Mouse (Mus musculus) kidney, postnatal 0 days (tissue): ENCODE data around the gene Rab25. TPM values are rescaled to one million over a fixed set of nuclear protein-coding genes. Genes with fewer than 3 reads are reported as not detected.

Experiments used
- ATAC-seq: fragments of 200-750 bp; cut with Nextera tagmentation; replicated peaks from 2 replicates; pipeline ENCODE4 v1.8.0; 2017; ENCODE audit warnings: low read depth, moderate number of reproducible peaks, moderate TSS enrichment, moderate library complexity; ENCODE audit not compliant: low FRiP score
- DNase-seq: peaks from one replicate; pipeline ENCODE4 v3.0.0-alpha.2; 2016; ENCODE audit warnings: low spot score
- H3K27ac ChIP-seq: fragments of 300-500 bp; sonication (generic); 2 replicates; pipeline ENCODE4 v1.5.1; 2014; ENCODE audit warnings: mild to moderate bottlenecking
- H3K27me3 ChIP-seq: fragments of 300-500 bp; sonication (generic); 2 replicates; pipeline ENCODE4 v1.6.1; 2014; ENCODE audit warnings: low read length, mixed read lengths; ENCODE audit not compliant: insufficient read depth
- H3K36me3 ChIP-seq: fragments of 300-500 bp; sonication (generic); 2 replicates; pipeline ENCODE4 v1.6.1; 2014; ENCODE audit warnings: low read length, mixed read lengths; ENCODE audit not compliant: insufficient read depth
- H3K4me1 ChIP-seq: fragments of 300-500 bp; sonication (generic); replicated peaks from 2 replicates; pipeline ENCODE4 v1.6.1; 2014; ENCODE audit warnings: antibody characterized with exemption, low read length, mixed read lengths; ENCODE audit not compliant: insufficient read depth
- H3K4me2 ChIP-seq: fragments of 300-500 bp; sonication (generic); 2 replicates; pipeline ENCODE4 v1.6.1; 2014; ENCODE audit warnings: mild to moderate bottlenecking, low read length, moderate library complexity, mixed read lengths
- H3K4me3 ChIP-seq: fragments of 300-500 bp; sonication (generic); replicated peaks from 2 replicates; pipeline ENCODE4 v1.5.1; 2014; ENCODE audit warnings: low read depth, low read length
- H3K9ac ChIP-seq: fragments of 300-500 bp; sonication (generic); 2 replicates; pipeline ENCODE4 v1.6.1; 2014; ENCODE audit warnings: low read depth, low read length
- H3K9me3 ChIP-seq: fragments of 300-500 bp; sonication (generic); replicated peaks from 2 replicates; pipeline ENCODE4 v1.6.1; 2016; ENCODE audit warnings: low read length, inconsistent platforms, mixed read lengths
- CTCF ChIP-seq: IDR thresholded peaks from 2 replicates; pipeline ENCODE4 v1.5.1; 2016; ENCODE audit warnings: antibody characterized with exemption, low read depth, mild to moderate bottlenecking, moderate library complexity
- WGBS: fragments of 180-500 bp; shearing (Covaris S2); extraction: QIAGEN DNeasy Blood & Tissue Kit; methylation state at CpG from one replicate; pipeline ENCODE4 v1.1.7; 2014; 5-methylcytosine and 5-hydroxymethylcytosine counted together
- polyA plus RNA-seq: library from polyadenylated mRNA; unstranded; fragments of >200 nt; fragmentation: Nextera tagmentation; extraction: Ambion mirVana; gene quantifications from 2 replicates; pipeline ENCODE4 v1.2.1, GENCODE M21; 2015

Gene Rab25
- polyA plus RNA-seq, 1 experiment from 2014 or later: 28.9 TPM

DNA sequence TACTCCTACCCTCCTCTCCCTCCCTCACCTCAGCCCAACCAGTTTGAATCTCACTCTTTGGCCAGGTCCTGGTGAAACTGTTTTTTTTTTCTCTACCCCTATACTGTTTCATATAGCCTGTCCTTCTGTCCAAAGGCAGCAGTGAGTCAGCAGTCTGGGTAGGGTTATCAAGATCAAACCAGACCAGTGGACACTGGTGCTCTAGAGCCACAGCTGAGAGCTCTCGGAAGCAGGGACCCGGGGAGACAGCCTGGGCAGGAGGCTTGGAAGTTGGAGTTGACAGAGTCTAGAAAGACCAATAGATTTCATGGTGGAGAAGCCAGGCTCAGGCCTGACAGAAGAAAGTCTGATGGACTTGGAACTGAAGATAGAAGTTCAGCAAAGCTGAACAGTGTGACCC lies 20.5 kb upstream of the Rab25 start:
- ATAC-seq (no peak), DNase-seq (no peak)
- Histone ChIP-seq H3K27me3 (no peaks in the 10 kb centered on the region), H3K4me3 (no peak overlapping the region), H3K4me2 (no peak overlapping the region), H3K36me3 (peaks cover 54% of the 10 kb centered on the region), H3K27ac (no peak overlapping the region), H3K9me3 (no peaks in the 10 kb centered on the region), H3K4me1 (no peaks in the 10 kb centered on the region), H3K9ac (no peak overlapping the region)
- no peak for TF ChIP-seq CTCF
- WGBS: 95% methylated on average over 2 of the region's 2 CpGs

DNA sequence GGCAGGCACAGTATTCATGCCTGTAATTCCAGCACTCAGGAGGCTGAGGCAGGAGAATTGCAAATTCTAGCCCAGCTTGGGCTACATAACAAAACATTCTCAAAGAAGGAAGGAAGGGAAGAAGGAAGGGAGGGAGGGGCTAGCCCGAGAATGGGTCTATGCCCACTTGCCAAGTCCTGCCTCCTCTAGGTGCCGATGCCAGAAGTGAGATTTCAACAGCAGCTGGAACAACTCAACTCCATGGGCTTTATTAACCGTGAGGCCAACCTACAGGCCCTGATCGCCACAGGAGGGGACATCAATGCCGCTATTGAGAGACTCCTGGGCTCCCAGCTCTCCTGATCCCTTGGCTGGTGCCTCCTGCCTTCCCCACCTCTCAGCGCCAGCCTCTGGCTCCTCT lies 19.8 kb upstream of the Rab25 start:
- Histone ChIP-seq H3K36me3 (peaks cover 58% of the 10 kb centered on the region), H3K27me3 (no peaks in the 10 kb centered on the region), H3K4me2 (no peak overlapping the region), H3K4me3 (no peak overlapping the region), H3K9me3 (no peaks in the 10 kb centered on the region), H3K27ac (no peak overlapping the region), H3K9ac (no peak overlapping the region), H3K4me1 (no peaks in the 10 kb centered on the region; the same call in 1 of the 2 replicates)
- no peak for DNase-seq
- WGBS: 83% methylated on average over 6 of the region's 6 CpGs
- no peak for TF ChIP-seq CTCF
- no peak for ATAC-seq

DNA sequence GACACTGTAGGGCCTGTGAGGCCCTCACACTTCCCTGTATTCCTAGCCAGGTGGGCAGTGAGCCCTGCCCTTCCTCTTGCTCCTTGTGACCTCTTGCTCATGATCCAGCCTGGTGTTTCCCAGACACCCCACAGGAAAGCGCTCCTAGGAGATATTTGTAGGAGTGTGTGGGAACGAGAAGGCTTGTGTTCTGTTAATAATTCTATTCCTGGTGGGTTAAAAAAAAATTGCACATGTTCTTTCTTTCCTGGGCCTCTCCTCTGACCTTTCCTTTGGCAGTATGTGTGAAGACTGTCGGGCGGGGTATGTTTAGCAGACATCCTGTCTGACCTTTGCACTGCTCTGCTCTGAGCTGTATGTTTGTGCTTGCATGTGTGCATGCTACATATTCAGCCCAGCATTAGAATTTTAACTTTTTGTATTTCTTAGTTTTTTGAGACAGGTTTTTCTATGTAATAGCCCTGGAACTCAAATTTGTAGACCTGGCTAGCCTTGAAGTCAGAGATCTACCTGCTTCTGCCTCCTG lies 18.5 kb upstream of the Rab25 start:
- no peaks in the 10 kb centered on the region for H3K9me3 ChIP-seq
- no peak for TF ChIP-seq CTCF
- peaks cover 7% of the 10 kb centered on the region; the same call in 1 of the 2 replicates for H3K4me1 ChIP-seq
- H3K9ac ChIP-seq: no peak overlapping the region
- no peak for ATAC-seq
- 77% methylated on average over 4 of the region's 4 CpGs for WGBS
- H3K27ac ChIP-seq: 0 out of 2 replicates have a peak overlapping the region, but pooled peaks have one; percentile 5
- H3K4me3 ChIP-seq: no peak overlapping the region
- H3K4me2 ChIP-seq: no peak overlapping the region
- no peaks in the 10 kb centered on the region for H3K27me3 ChIP-seq
- DNase-seq: no peak
- peaks cover 62% of the 10 kb centered on the region for H3K36me3 ChIP-seq

DNA sequence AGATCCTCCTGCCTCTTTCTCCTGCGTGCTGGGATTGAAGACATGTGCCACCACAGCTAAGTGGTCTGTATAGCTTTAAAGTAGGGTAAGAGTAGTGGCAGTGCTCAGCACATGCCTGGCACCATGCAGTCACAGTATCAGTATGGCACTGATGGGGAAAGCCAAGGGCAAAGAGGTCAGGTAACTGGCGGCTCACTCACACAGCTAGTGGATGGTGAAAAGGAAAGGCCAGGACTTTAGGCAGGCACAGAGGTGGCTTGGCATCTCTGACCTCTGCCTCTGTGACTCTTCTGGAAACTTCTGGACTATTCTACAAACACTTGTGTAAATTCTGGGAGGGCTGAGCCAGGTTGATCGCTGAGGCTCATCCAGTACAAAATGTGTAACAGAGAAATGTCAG lies 18.0 kb upstream of the Rab25 start:
- peaks cover 7% of the 10 kb centered on the region; the same call in 1 of the 2 replicates for H3K4me1 ChIP-seq
- no peak overlapping the region for H3K4me2 ChIP-seq
- H3K27ac ChIP-seq: 0 out of 2 replicates have a peak overlapping the region, but pooled peaks have one; percentile 5
- no peaks in the 10 kb centered on the region for H3K9me3 ChIP-seq
- DNase-seq (no peak), ATAC-seq (no peak)
- peaks cover 62% of the 10 kb centered on the region for H3K36me3 ChIP-seq
- no peak overlapping the region for H3K9ac ChIP-seq
- TF ChIP-seq CTCF: no peak
- no peaks in the 10 kb centered on the region for H3K27me3 ChIP-seq
- WGBS: 90% methylated on average over 3 of the region's 3 CpGs
- H3K4me3 ChIP-seq: no peak overlapping the region

DNA sequence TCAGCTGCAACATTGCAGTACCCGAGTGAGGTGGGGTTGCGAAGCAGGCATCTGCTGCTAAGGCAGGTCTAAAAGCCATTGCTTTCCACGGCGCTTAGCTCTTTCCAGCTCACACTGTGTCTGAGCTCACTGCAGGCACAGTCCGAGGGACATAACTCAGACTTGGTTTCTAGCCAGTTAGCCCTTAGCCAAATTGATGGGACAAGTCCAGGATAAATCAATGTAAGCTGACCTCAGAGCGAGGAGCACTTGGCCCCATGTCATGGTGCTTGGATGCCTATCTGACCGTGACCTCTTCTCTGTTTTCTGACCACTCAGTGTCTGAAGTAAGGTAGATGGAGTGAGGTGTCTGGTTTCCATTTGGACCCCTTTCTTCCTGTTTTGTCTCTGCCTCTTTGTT lies 15.9 kb upstream of the Rab25 start:
- ATAC-seq (peak; percentile 20), DNase-seq (peak; percentile 80)
- no peak for TF ChIP-seq CTCF
- H3K4me1 ChIP-seq: peaks cover 7% of the 10 kb centered on the region; the same call in 1 of the 2 replicates
- 0 out of 2 replicates have a peak overlapping the region, but pooled peaks have one; percentile 31 for H3K9ac ChIP-seq
- peak overlapping the region; percentile 36 for H3K27ac ChIP-seq
- H3K36me3 ChIP-seq: peaks cover 65% of the 10 kb centered on the region
- no peak overlapping the region for H3K4me3 ChIP-seq
- WGBS: 47% methylated on average over 7 of the region's 7 CpGs
- no peaks in the 10 kb centered on the region for H3K27me3 ChIP-seq
- no peak overlapping the region for H3K4me2 ChIP-seq
- no peaks in the 10 kb centered on the region for H3K9me3 ChIP-seq

DNA sequence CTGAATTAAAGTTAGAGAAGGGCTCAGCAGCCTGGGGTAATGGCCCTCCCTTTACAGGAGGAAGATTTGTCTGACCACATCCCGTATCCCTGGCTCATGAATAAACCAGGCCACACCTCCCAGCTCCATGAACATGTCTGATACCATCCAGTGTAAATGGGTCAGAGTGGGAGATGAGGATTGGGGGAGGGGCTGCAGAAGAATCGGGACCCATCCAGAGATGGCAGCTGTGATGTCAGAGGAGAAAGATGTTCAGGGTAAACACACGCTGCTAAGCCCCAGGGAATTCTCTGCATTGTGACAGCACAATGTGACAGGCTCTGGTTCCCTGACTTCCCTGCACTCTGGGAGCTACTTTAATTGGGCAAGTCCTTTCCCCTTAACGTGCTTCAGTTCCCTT lies 15.3 kb upstream of the Rab25 start:
- peaks cover 7% of the 10 kb centered on the region; the same call in 1 of the 2 replicates for H3K4me1 ChIP-seq
- no peak for TF ChIP-seq CTCF
- 37% methylated on average over 4 of the region's 4 CpGs for WGBS
- peak overlapping the region; percentile 36 for H3K27ac ChIP-seq
- 0 out of 2 replicates have a peak overlapping the region, but pooled peaks have one; percentile 23 for H3K9ac ChIP-seq
- no peak overlapping the region for H3K4me2 ChIP-seq
- no peak for DNase-seq
- no peaks in the 10 kb centered on the region for H3K27me3 ChIP-seq
- H3K4me3 ChIP-seq: no peak overlapping the region
- peak; percentile 38; the same call in 1 of the 2 replicates for ATAC-seq
- no peaks in the 10 kb centered on the region for H3K9me3 ChIP-seq
- H3K36me3 ChIP-seq: peaks cover 65% of the 10 kb centered on the region

DNA sequence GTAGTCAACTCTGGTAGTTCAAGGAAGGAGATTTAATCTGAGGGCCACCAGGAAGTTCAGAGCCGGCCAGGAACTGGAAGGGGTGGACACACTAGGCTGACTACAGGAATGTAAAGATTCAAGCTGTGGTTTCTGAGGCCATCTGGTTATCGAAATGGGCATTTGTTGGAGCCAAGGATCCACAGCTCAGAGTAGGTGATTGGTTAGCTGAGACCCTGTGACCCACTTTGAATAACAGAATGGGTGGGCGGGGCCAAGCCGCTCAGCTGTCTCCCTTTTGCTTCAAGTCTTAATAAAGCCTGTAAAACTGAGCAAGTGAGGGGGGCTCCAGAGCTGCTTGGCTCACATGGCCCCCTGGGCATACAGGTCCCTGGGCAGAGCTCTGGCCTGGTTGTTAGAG lies 13.9 kb upstream of the Rab25 start:
- no peaks in the 10 kb centered on the region for H3K9me3 ChIP-seq
- ATAC-seq (peak; percentile 72), DNase-seq (peak; percentile 73)
- WGBS: 45% methylated on average over 4 of the region's 4 CpGs
- peaks cover 60% of the 10 kb centered on the region for H3K36me3 ChIP-seq
- TF ChIP-seq CTCF: no peak
- no peak overlapping the region for H3K4me2 ChIP-seq
- no peak overlapping the region for H3K4me3 ChIP-seq
- no peak overlapping the region for H3K9ac ChIP-seq
- peaks cover 7% of the 10 kb centered on the region; the same call in 1 of the 2 replicates for H3K4me1 ChIP-seq
- H3K27ac ChIP-seq: peak overlapping the region; percentile 60
- H3K27me3 ChIP-seq: no peaks in the 10 kb centered on the region
